Mouse (Mus musculus): Measurements from ENCODE around the gene Tspo2.

Tspo2 gene

GRCm38 (mm10) chr17:48451753-48452444, 577 bp upstream of the Tspo2 start:
- in situ Hi-C loops (cut with MboI, MseI) = no loop called here

GRCm38 (mm10) chr17:48450666-48451352, 513 bp downstream of the Tspo2 start:
- in situ Hi-C loops (cut with MboI, MseI) = no loop called here

- in situ Hi-C loops (cut with MboI, MseI) = no loop called here
Observed at GRCm38 (mm10) chr17:48447675-48448074, 3.6 kb downstream of the Tspo2 start.

- in situ Hi-C loops (cut with MboI, MseI) = no loop called here
Observed at GRCm38 (mm10) chr17:48443542-48444145, 7.7 kb downstream of the Tspo2 start.

GRCm38 (mm10) chr17:48442745-48443457, 8.4 kb downstream of the Tspo2 start:
- in situ Hi-C loops (cut with MboI, MseI) = no loop called here

- in situ Hi-C loops (cut with MboI, MseI) = no loop called here
Observed at GRCm38 (mm10) chr17:48437421-48437911, 13.9 kb downstream of the Tspo2 start.

- in situ Hi-C loops (cut with MboI, MseI) = no loop called here
Observed at GRCm38 (mm10) chr17:48436487-48436886, 14.8 kb downstream of the Tspo2 start.

GRCm38 (mm10) chr17:48434479-48434878, 16.8 kb downstream of the Tspo2 start:
- in situ Hi-C loops (cut with MboI, MseI) = no loop called here

- in situ Hi-C loops (cut with MboI, MseI) = no loop called here
Observed at GRCm38 (mm10) chr17:48433689-48434330, 17.5 kb downstream of the Tspo2 start.

GRCm38 (mm10) chr17:48433006-48433655, 18.2 kb downstream of the Tspo2 start:
- in situ Hi-C loops (cut with MboI, MseI) = no loop called here

GRCm38 (mm10) chr17:48432158-48432980, 19.0 kb downstream of the Tspo2 start, which contains the start of gene Apobec2:
TSS of gene Apobec2 (minus strand) at chr17:48432930.
- in situ Hi-C loops (cut with MboI, MseI) = no loop called here

- in situ Hi-C loops (cut with MboI, MseI) = no loop called here
Observed at GRCm38 (mm10) chr17:48431054-48431453, 20.3 kb downstream of the Tspo2 start.

- in situ Hi-C loops (cut with MboI, MseI) = no loop called here
Observed at GRCm38 (mm10) chr17:48430394-48430793, 20.9 kb downstream of the Tspo2 start.

GRCm38 (mm10) chr17:48427852-48428530, 23.3 kb downstream of the Tspo2 start:
- in situ Hi-C loops (cut with MboI, MseI) = no loop called here

GRCm38 (mm10) chr17:48426991-48427750, 24.2 kb downstream of the Tspo2 start:
- in situ Hi-C loops (cut with MboI, MseI) = no loop called here

GRCm38 (mm10) chr17:48425823-48426612, 25.3 kb downstream of the Tspo2 start:
- in situ Hi-C loops (cut with MboI, MseI) = no loop called here

GRCm38 (mm10) chr17:48424237-48424636, 27.1 kb downstream of the Tspo2 start:
- in situ Hi-C loops (cut with MboI, MseI) = no loop called here

GRCm38 (mm10) chr17:48419571-48419970, 31.8 kb downstream of the Tspo2 start:
- in situ Hi-C loops (cut with MboI, MseI) = no loop called here
